Mouse (Mus musculus) lung, postnatal 0 days (tissue): ENCODE results near the gene Zcchc4. TPM values are rescaled to one million over a fixed set of nuclear protein-coding genes. Genes with fewer than 3 reads are reported as not detected.

ENCODE experiments used
- ATAC-seq: fragments of 200-750 bp; cut with Nextera tagmentation; 2 replicates; pipeline ENCODE4 v1.8.0; 2017; ENCODE audit warnings: moderate library complexity
- DNase-seq: peaks from one replicate; pipeline ENCODE4 v3.0.0-alpha.2; 2016; ENCODE audit warnings: low spot score
- H3K27ac ChIP-seq: fragments of 300-500 bp; sonication (generic); 2 replicates; pipeline ENCODE4 v1.5.1; 2014; ENCODE audit warnings: antibody characterized with exemption, mild to moderate bottlenecking, low read length, mixed read lengths
- H3K27me3 ChIP-seq: fragments of 300-500 bp; sonication (generic); replicated peaks from 2 replicates; pipeline ENCODE4 v1.6.1; 2014; ENCODE audit warnings: low read length, mixed read lengths; ENCODE audit not compliant: insufficient read depth
- H3K36me3 ChIP-seq: fragments of 300-500 bp; sonication (generic); 2 replicates; pipeline ENCODE4 v1.6.1; 2014; ENCODE audit warnings: low read length, mixed read lengths; ENCODE audit not compliant: insufficient read depth
- H3K4me1 ChIP-seq: fragments of 300-500 bp; sonication (generic); 2 replicates; pipeline ENCODE4 v1.6.1; 2014; ENCODE audit warnings: antibody characterized with exemption, low read depth, low read length, mixed read lengths; ENCODE audit not compliant: insufficient read depth
- H3K4me2 ChIP-seq: fragments of 300-500 bp; sonication (generic); replicated peaks from 2 replicates; pipeline ENCODE4 v1.6.1; 2014; ENCODE audit warnings: low read depth, mild to moderate bottlenecking, low read length, moderate library complexity, mixed read lengths
- H3K4me3 ChIP-seq: fragments of 300-500 bp; sonication (generic); 2 replicates; pipeline ENCODE4 v1.5.1; 2014; ENCODE audit warnings: low read depth, low read length
- H3K9ac ChIP-seq: fragments of 300-500 bp; sonication (generic); replicated peaks from 2 replicates; pipeline ENCODE4 v1.6.1; 2014; ENCODE audit warnings: low read depth, mild to moderate bottlenecking
- H3K9me3 ChIP-seq: fragments of 300-500 bp; sonication (generic); 2 replicates; pipeline ENCODE4 v1.6.1; 2016; ENCODE audit warnings: low read length, mixed read lengths
- CTCF ChIP-seq: IDR thresholded peaks from 2 replicates; pipeline ENCODE4 v1.5.1; 2016; ENCODE audit warnings: antibody characterized with exemption, mild to moderate bottlenecking
- EP300 ChIP-seq: IDR thresholded peaks from 2 replicates; pipeline ENCODE4 v1.6.1; 2016; ENCODE audit warnings: antibody characterized with exemption, mild to moderate bottlenecking, control low read depth
- WGBS: fragments of 180-500 bp; shearing (Covaris S2); extraction: QIAGEN DNeasy Blood & Tissue Kit; methylation state at CpG from one replicate; pipeline ENCODE4 v1.1.7; 2014; 5-methylcytosine and 5-hydroxymethylcytosine counted together
- polyA plus RNA-seq: library from polyadenylated mRNA; unstranded; fragments of >200 nt; fragmentation: Nextera tagmentation; extraction: Ambion mirVana; gene quantifications from 2 replicates; pipeline ENCODE4 v1.2.1, GENCODE M21; 2015

The Zcchc4 gene
- polyA plus RNA-seq, 1 experiment from 2014 or later: 5.2 TPM

- WGBS: 80% methylated on average over 8 of the region's 8 CpGs
- TF ChIP-seq CTCF: no peak
- TF ChIP-seq EP300: no peak
- no peaks in the 10 kb centered on the region for H3K27me3 ChIP-seq
- DNase-seq: no peak
- H3K4me2 ChIP-seq: no peak overlapping the region
- no peak overlapping the region for H3K27ac ChIP-seq
- peaks cover 51% of the 10 kb centered on the region for H3K36me3 ChIP-seq
- H3K4me3 ChIP-seq: no peak overlapping the region
- H3K4me1 ChIP-seq: no peaks in the 10 kb centered on the region
- ATAC-seq: no peak
- no peak overlapping the region for H3K9ac ChIP-seq
- no peaks in the 10 kb centered on the region for H3K9me3 ChIP-seq
Observed at GRCm38 (mm10) chr5:52864446-52864845, 89.2 kb downstream of the Zcchc4 start.

DNA sequence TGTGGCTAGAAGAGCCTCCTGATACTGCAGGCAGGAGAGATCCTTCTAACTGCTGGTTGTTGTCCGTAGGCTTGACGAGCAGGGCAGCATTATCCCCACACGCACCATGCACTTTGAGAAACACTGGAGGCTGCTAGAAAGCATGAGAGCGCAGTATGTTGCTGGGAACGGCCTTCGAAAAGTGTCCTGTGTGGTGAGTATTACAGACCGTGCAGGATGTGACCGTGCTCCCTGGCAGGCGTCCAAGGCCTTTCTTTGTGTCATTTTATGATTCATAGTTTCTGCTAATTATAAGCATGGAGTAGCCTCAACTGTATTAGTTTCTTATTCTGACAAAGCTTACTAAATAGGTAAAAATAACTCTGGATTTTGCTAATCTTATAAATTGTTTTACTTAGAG lies 90.6 kb downstream of the Zcchc4 start:
- no peaks in the 10 kb centered on the region for H3K27me3 ChIP-seq
- DNase-seq (peak; percentile 68), ATAC-seq (peak; percentile 77)
- H3K9ac ChIP-seq: no peak overlapping the region
- peak overlapping the region; percentile 5; the same call in 1 of the 2 replicates for H3K27ac ChIP-seq
- no peaks in the 10 kb centered on the region for H3K9me3 ChIP-seq
- H3K4me1 ChIP-seq: no peaks in the 10 kb centered on the region
- 34% methylated on average over 9 of the region's 9 CpGs for WGBS
- no peak for TF ChIP-seq EP300
- TF ChIP-seq CTCF: no peak
- no peak overlapping the region for H3K4me3 ChIP-seq
- H3K4me2 ChIP-seq: no peak overlapping the region
- H3K36me3 ChIP-seq: peaks cover 49% of the 10 kb centered on the region; the same call in 1 of the 2 replicates

DNA sequence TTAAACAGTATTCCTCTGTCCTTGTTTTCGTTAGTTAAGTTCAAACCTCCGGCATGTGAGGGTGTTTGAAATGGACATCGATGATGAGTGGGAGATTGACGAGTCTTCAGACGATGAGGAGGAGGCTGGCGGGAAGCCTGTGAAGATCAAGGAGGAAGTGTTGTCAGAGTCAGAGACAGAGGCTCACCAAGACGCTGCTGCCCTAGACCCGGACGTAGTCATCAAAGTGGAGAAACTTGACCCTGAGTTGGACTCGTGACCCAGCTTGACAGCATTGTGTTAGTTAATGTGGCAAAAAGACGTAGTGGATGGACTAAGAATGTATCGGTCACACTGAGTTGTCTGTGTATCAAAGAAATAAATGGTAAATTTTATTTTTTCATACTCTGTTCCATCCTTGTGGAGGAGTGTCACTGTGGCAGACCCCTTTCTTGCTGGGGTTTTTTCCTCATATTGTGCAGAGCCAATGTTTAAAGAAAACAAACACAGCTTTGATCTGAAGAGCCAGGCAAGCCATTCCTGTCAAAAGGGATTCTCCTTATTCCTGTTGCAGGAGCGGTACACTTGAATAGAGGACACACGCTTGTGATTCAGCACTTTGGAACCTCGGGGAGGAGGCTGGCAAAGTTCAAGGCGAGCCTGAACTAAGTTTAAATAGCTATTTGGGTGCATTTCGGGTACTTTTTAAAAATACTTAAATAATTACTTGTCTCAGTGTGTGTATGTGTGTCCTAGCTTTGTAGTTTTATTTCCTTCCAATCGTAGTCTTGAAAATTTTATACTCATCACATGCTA lies 91.3 kb downstream of the Zcchc4 start:
- no peak overlapping the region for H3K4me2 ChIP-seq
- H3K36me3 ChIP-seq: peaks cover 42% of the 10 kb centered on the region; the same call in 1 of the 2 replicates
- H3K27me3 ChIP-seq: no peaks in the 10 kb centered on the region
- H3K4me3 ChIP-seq: no peak overlapping the region
- H3K9me3 ChIP-seq: no peaks in the 10 kb centered on the region
- no peaks in the 10 kb centered on the region for H3K4me1 ChIP-seq
- TF ChIP-seq EP300: no peak
- TF ChIP-seq CTCF: no peak
- DNase-seq: no peak
- 64% methylated on average over 18 of the region's 18 CpGs for WGBS
- no peak overlapping the region for H3K9ac ChIP-seq
- no peak overlapping the region for H3K27ac ChIP-seq
- ATAC-seq: no peak

GRCm38 (mm10) chr5:52868918-52869703 lies 93.9 kb downstream of the Zcchc4 start:
- Histone ChIP-seq H3K4me3 (no peak overlapping the region), H3K36me3 (peaks cover 26% of the 10 kb centered on the region; the same call in 1 of the 2 replicates), H3K27ac (no peak overlapping the region), H3K27me3 (no peaks in the 10 kb centered on the region), H3K4me1 (no peaks in the 10 kb centered on the region), H3K4me2 (no peak overlapping the region), H3K9ac (no peak overlapping the region), H3K9me3 (no peaks in the 10 kb centered on the region)
- TF ChIP-seq CTCF (no peak), EP300 (no peak)
- DNase-seq: no peak
- ATAC-seq: no peak
- WGBS: 82% methylated on average over 12 of the region's 12 CpGs

GRCm38 (mm10) chr5:52871461-52871860 lies 96.3 kb downstream of the Zcchc4 start:
- 32% methylated on average over 1 of the region's 1 CpGs for WGBS
- no peaks in the 10 kb centered on the region for H3K9me3 ChIP-seq
- no peak overlapping the region for H3K4me2 ChIP-seq
- DNase-seq: no peak
- no peak for ATAC-seq
- H3K4me3 ChIP-seq: no peak overlapping the region
- no peak overlapping the region for H3K27ac ChIP-seq
- H3K36me3 ChIP-seq: peaks cover 19% of the 10 kb centered on the region; the same call in 1 of the 2 replicates
- no peaks in the 10 kb centered on the region for H3K27me3 ChIP-seq
- TF ChIP-seq CTCF (no peak), EP300 (no peak)
- H3K9ac ChIP-seq: no peak overlapping the region
- H3K4me1 ChIP-seq: no peaks in the 10 kb centered on the region

DNA sequence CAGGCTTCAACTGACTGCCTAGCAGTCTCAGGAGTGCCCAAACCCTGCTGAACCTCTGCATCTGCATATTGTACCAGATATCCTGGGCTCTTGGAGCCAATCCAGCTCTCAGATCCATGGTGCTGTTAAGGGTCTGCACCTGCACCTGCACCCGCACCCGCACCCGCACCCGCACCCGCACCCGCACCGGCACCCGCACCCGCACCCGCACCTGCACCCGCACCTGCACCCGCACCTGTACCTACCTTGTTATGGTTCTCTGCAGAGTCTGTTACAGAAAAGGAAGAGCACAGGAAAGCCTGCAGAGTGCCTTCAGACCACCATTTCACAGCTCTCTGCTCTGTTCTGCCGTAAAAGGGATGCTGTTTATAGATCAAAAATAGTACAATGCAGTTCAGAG lies 96.8 kb downstream of the Zcchc4 start:
- WGBS: 89% methylated on average over 13 of the region's 13 CpGs
- H3K36me3 ChIP-seq: peaks cover 14% of the 10 kb centered on the region; the same call in 1 of the 2 replicates
- H3K27me3 ChIP-seq: no peaks in the 10 kb centered on the region
- no peak for DNase-seq
- no peak overlapping the region for H3K4me2 ChIP-seq
- no peak overlapping the region for H3K9ac ChIP-seq
- H3K4me3 ChIP-seq: no peak overlapping the region
- H3K4me1 ChIP-seq: no peaks in the 10 kb centered on the region
- TF ChIP-seq CTCF: no peak
- no peak for TF ChIP-seq EP300
- no peak overlapping the region for H3K27ac ChIP-seq
- no peaks in the 10 kb centered on the region for H3K9me3 ChIP-seq
- ATAC-seq: no peak

Other genes starting within 250 kb of the Zcchc4 start
- gene Lgi2, start 208.9 kb upstream of the Zcchc4 start, polyA plus RNA-seq: 2.0 and 2.1 TPM in 2 replicates
- 9.0 and 9.9 TPM in 2 replicates for gene Sepsecs, start 105.7 kb upstream of the Zcchc4 start, polyA plus RNA-seq
- gene Pi4k2b, start 33.8 kb upstream of the Zcchc4 start, polyA plus RNA-seq: 113 and 117 TPM in 2 replicates
- gene Anapc4, start 58.6 kb downstream of the Zcchc4 start, polyA plus RNA-seq: 65.3 and 66.6 TPM in 2 replicates